Mouse (Mus musculus): ENCODE measurements around the gene Sympk. TPM values are rescaled to one million over a fixed set of nuclear protein-coding genes. Genes with fewer than 3 reads are reported as not detected.
A peak's percentile ranks its signal among the peaks of the same experiment; 100 is the strongest.

The Sympk gene
- total and polyA plus RNA-seq, 2 experiments from 2014 or later, result 20.0 to 73.8 TPM

- Histone ChIP-seq H3K27ac (ENCODE audit: low read depth, low read length) (peak within 1 kb of the TSS; percentile 72), H3K36me3 (ENCODE audit: insufficient read depth) (peaks cover 18% of the 10 kb centered on the region), H3K4me3 (ENCODE audit: low read depth, low read length) (peak within 1 kb of the TSS; percentile 48), H3K4me2 (ENCODE audit: low read depth) (peak within 1 kb of the TSS; percentile 98), H3K9ac (peak within 1 kb of the TSS; percentile 37), H3K27me3 (ENCODE audit: insufficient read depth, low read length) (no peaks in the 10 kb centered on the region; the same call in 1 of the 2 replicates), H3K4me1 (ENCODE audit: insufficient read depth) (peaks cover 11% of the 10 kb centered on the region), H3K9me3 (ENCODE audit: low read length) (no peaks in the 10 kb centered on the region)
- no peak for TF ChIP-seq CTCF (IDR thresholded peaks at IDR 0.05; ENCODE audit: low read depth)
- DNase-seq, result no peak
- WGBS, result under 1% methylated on average over 27 of the region's 36 CpGs
- ATAC-seq, result no peak
These were observed 70.3 kb downstream of the Sympk start, which contains the start of gene Six5 for GRCm38 (mm10) chr7:19094471-19094825. TSS of gene Six5 (plus strand) at chr7:19094594.

- TF ChIP-seq CTCF (IDR thresholded peaks at IDR 0.05; ENCODE audit: low read depth), result 0 out of 2 replicates have a peak, but pooled peaks have one; percentile 1
- DNase-seq, result no peak
- WGBS, result under 1% methylated on average over 81 of the region's 87 CpGs
- H3K27me3 ChIP-seq (ENCODE audit: insufficient read depth, low read length), result no peaks in the 10 kb centered on the region; the same call in 1 of the 2 replicates
- H3K9ac ChIP-seq, result peak overlapping the region; percentile 37
- H3K4me3 ChIP-seq (ENCODE audit: low read depth, low read length), result peak overlapping the region; percentile 48
- H3K4me1 ChIP-seq (ENCODE audit: insufficient read depth), result peaks cover 11% of the 10 kb centered on the region
- H3K27ac ChIP-seq (ENCODE audit: low read depth, low read length), result peak overlapping the region; percentile 72; the same call in 1 of the 2 replicates
- H3K4me2 ChIP-seq (ENCODE audit: low read depth), result peak overlapping the region; percentile 98
- ATAC-seq, result no peak
- H3K36me3 ChIP-seq (ENCODE audit: insufficient read depth), result peaks cover 17% of the 10 kb centered on the region
- H3K9me3 ChIP-seq (ENCODE audit: low read length), result no peaks in the 10 kb centered on the region
These were observed 70.9 kb downstream of the Sympk start for GRCm38 (mm10) chr7:19094826-19095750.

GRCm38 (mm10) chr7:19095751-19096110 is 71.6 kb downstream of the Sympk start:
- H3K4me1 ChIP-seq (ENCODE audit: insufficient read depth), result peaks cover 11% of the 10 kb centered on the region
- 2% methylated on average over 19 of the region's 19 CpGs for WGBS
- no peaks in the 10 kb centered on the region; the same call in 1 of the 2 replicates for H3K27me3 ChIP-seq (ENCODE audit: insufficient read depth, low read length)
- no peak for TF ChIP-seq CTCF (IDR thresholded peaks at IDR 0.05; ENCODE audit: low read depth)
- peaks cover 11% of the 10 kb centered on the region for H3K36me3 ChIP-seq (ENCODE audit: insufficient read depth)
- H3K4me3 ChIP-seq (ENCODE audit: low read depth, low read length), result peak overlapping the region; percentile 48
- H3K4me2 ChIP-seq (ENCODE audit: low read depth), result peak overlapping the region; percentile 98
- ATAC-seq, result no peak
- no peak for DNase-seq
- H3K27ac ChIP-seq (ENCODE audit: low read depth, low read length), result no peak overlapping the region
- H3K9ac ChIP-seq, result peak overlapping the region; percentile 18; the same call in 1 of the 2 replicates
- no peaks in the 10 kb centered on the region for H3K9me3 ChIP-seq (ENCODE audit: low read length)

GRCm38 (mm10) chr7:19096421-19096976 is 72.3 kb downstream of the Sympk start:
- 63% methylated on average over 5 of the region's 5 CpGs for WGBS
- no peak overlapping the region for H3K4me3 ChIP-seq (ENCODE audit: low read depth, low read length)

GRCm38 (mm10) chr7:19097217-19097616 is 73.0 kb downstream of the Sympk start:
- H3K36me3 ChIP-seq (ENCODE audit: insufficient read depth), result 0 out of 2 replicates have a peak, but pooled peaks cover 2% of the 10 kb centered on the region
- WGBS, result 82% methylated on average over 2 of the region's 2 CpGs
- H3K4me1 ChIP-seq (ENCODE audit: insufficient read depth), result peaks cover 11% of the 10 kb centered on the region
- H3K4me2 ChIP-seq (ENCODE audit: low read depth), result no peak overlapping the region
- H3K27ac ChIP-seq (ENCODE audit: low read depth, low read length), result no peak overlapping the region
- H3K9ac ChIP-seq, result no peak overlapping the region
- no peaks in the 10 kb centered on the region; the same call in 1 of the 2 replicates for H3K27me3 ChIP-seq (ENCODE audit: insufficient read depth, low read length)
- no peak for TF ChIP-seq CTCF (IDR thresholded peaks at IDR 0.05; ENCODE audit: low read depth)
- no peaks in the 10 kb centered on the region for H3K9me3 ChIP-seq (ENCODE audit: low read length)
- H3K4me3 ChIP-seq (ENCODE audit: low read depth, low read length), result no peak overlapping the region
- DNase-seq, result no peak
- ATAC-seq, result no peak

More at GRCm38 (mm10) chr7:19096421-19096976, 72.3 kb downstream of the Sympk start:
- H3K9ac ChIP-seq, result no peak overlapping the region
- H3K27me3 ChIP-seq (ENCODE audit: insufficient read depth, low read length), result no peaks in the 10 kb centered on the region; the same call in 1 of the 2 replicates
- ATAC-seq (no peak), DNase-seq (no peak)
- 0 out of 2 replicates have a peak overlapping the region, but pooled peaks have one; percentile 98 for H3K4me2 ChIP-seq (ENCODE audit: low read depth)
- H3K9me3 ChIP-seq (ENCODE audit: low read length), result no peaks in the 10 kb centered on the region
- H3K4me1 ChIP-seq (ENCODE audit: insufficient read depth), result peaks cover 11% of the 10 kb centered on the region
- H3K36me3 ChIP-seq (ENCODE audit: insufficient read depth), result peaks cover 7% of the 10 kb centered on the region; the same call in 1 of the 2 replicates
- TF ChIP-seq CTCF (IDR thresholded peaks at IDR 0.05; ENCODE audit: low read depth), result no peak
- no peak overlapping the region for H3K27ac ChIP-seq (ENCODE audit: low read depth, low read length)

GRCm38 (mm10) chr7:19097863-19098262 is 73.7 kb downstream of the Sympk start:
- Histone ChIP-seq H3K4me2 (ENCODE audit: low read depth) (no peak overlapping the region), H3K27ac (ENCODE audit: low read depth, low read length) (no peak overlapping the region), H3K27me3 (ENCODE audit: insufficient read depth, low read length) (no peaks in the 10 kb centered on the region; the same call in 1 of the 2 replicates), H3K9ac (no peak overlapping the region), H3K9me3 (ENCODE audit: low read length) (no peaks in the 10 kb centered on the region), H3K4me1 (ENCODE audit: insufficient read depth) (peaks cover 11% of the 10 kb centered on the region), H3K4me3 (ENCODE audit: low read depth, low read length) (no peak overlapping the region), H3K36me3 (ENCODE audit: insufficient read depth) (0 out of 2 replicates have a peak, but pooled peaks cover 2% of the 10 kb centered on the region)
- TF ChIP-seq CTCF (IDR thresholded peaks at IDR 0.05; ENCODE audit: low read depth), result no peak
- DNase-seq, result no peak
- no peak for ATAC-seq
